Mouse (Mus musculus): ENCODE data around the gene Prrt4.
A peak's percentile ranks its signal among the peaks of the same experiment; 100 is the strongest.

Prrt4 gene

DNA sequence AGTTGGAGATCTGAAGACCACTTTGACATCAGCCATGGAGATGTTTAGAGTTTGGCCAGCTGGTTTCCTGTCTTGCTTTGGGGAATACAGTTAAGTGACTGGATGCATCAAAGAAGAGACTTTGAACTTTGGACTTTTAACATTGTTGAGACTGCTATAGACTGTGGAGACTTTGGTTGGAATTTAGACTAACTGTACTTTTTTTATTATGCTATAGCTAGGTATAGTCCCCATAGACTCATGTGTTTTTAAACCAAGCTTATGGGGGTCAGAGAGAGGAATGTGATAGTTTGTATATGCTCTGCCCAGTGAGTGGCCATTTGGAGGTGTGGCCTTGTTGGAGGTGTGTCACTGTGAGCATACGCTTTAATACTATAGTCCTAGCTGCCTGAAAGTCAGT lies 29.4 kb downstream of the Prrt4 start:
- no peak for DNase-seq (ENCODE audit: low read depth, low spot score)

DNA sequence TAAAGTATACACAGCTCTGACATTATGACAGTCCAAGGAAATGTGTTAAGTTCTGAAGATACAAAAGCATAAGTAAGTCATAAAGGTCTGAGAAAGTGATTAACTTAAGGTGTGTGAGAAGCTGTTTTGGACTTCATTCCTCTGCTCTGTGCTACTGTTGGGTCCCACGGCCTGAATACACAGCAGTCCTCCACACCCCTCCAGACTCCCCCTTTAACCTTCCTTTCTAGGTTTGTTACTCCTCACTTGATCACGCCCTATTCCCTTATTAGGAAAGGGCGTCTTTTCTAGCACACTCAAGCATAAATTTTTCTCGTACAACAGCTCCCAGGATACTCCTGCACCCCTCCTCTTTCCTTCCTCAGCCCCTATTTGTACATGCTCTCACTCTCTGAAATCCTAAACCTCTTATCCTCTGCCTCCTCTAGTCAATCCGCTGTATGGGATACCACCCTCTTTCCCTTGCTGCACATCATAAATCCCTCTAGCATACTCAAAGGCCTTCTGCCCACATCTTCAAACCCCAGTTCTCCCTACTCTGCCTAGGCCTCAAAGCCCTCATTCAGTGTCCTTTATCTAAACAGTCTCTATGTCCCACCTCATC lies 31.9 kb downstream of the Prrt4 start:
- DNase-seq (ENCODE audit: low read depth, low spot score) = no peak

DNA sequence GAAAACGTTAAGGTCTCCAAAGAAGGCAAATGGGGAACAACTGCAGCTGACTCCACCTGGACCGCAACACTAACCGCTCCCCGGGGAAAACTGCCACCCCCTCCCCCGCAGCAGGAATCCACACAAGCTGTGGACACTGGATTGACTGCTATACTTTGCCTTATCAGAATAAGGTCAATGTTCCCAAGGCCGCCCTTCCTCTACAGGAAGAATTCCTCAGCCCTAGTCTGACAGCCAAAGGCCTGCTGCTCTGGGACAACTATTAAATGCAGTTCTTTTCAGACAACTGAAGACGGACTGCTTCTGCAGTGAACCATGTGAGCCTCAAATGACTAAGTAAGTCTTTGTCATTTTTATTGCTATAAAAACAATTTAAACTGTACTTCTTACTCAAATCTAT lies 32.7 kb downstream of the Prrt4 start:
- DNase-seq (ENCODE audit: low read depth, low spot score) = no peak

DNA sequence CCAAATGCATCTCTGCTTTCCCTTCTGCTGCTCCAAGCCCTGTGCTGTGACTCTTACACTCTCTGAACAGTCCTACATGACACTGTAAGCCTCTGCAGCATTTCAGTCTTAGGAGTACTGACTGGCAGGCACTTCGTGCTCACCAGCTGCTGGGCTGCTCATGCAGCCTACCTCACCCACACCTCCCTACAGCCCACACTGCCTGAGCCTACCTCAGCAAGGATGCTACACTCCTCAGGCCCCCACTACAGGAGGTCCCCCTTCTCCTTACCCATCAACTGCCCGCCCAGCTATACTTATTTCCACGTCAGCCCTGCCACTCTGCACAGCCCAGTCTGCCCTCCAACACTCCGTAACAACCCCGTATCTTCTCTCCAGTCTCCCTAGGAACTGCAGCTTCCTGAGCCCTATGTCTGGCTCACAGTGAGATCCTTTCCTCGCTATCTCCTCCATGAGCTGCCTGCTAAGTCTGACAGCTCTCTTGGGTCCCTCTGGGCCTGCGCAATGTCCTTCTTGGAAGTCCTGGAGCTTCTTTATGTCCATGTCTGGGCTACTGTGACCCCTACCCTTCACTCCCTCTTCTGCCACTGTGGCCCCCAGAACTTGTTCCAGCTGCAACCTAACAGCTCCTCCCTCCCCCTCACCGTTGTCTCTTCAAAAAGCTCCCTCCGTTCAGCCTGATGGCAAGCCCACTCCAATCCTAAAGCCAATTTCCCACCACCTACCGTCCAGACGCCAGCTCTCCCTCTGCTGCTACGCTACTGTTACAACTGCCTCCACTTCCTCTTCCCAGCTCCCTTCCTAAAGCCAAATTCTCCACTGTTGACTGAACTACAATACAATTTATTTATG lies 33.7 kb downstream of the Prrt4 start:
- DNase-seq (ENCODE audit: low read depth, low spot score) = peak; percentile 52

DNA sequence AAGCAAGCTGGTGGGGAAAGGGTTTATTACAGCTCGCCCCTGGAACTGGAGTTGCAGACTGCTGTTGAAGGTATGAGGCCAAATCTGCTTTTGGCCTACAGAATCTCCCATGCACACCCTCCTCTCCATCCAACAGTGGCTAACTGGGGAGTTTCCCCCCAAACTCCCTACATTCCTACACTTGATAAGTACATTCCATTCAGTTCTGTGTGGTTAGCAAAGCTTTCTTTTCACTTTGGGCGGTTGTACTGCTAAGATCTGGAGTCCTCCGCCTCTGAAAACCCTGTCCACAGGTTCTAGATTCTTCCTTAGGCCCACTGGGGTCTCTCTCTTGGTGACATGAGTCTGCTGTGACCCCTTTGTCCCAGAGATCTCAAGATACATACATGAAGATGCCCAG lies 34.4 kb downstream of the Prrt4 start:
- no peak for DNase-seq (ENCODE audit: low read depth, low spot score)

DNA sequence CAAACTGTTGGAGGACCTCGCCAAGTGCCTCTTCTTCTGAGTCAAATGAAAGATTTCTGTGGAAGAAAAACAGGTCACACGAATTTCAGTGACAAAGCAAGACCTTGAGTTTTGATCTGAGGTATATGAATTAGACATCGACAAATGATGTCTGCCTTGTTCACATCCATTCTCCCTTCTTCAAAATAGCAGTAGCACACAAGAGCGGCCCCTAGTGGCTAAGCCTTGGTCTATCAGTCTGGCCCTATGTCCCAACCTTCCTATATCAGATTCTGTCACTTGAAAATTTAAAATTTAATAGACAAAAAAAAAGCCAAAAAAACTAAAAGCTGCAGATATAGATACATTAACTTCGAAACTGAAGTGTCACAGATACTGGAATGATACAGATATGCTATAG lies 35.8 kb downstream of the Prrt4 start:
- DNase-seq (ENCODE audit: low read depth, low spot score) = peak; percentile 86

DNA sequence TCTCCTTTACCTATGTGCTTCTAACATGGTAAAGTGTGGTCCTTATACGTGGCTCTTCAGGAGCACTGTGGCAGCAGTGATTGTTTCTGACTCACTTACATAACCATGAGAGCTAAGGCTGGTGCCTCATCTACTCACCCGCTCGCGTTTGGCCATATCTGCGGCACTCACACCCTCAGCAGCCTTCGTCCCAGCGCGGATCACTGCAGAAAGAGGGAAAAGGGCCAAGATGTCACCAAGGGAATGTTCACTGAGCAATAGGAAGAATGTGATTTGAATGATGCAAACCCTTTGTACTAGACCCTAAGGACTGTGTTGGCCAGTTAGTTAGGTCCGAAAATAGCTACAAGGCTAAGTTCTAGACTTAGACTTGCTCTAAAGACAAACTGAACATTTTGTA lies 41.9 kb downstream of the Prrt4 start:
- no peak for DNase-seq (ENCODE audit: low read depth, low spot score)

DNA sequence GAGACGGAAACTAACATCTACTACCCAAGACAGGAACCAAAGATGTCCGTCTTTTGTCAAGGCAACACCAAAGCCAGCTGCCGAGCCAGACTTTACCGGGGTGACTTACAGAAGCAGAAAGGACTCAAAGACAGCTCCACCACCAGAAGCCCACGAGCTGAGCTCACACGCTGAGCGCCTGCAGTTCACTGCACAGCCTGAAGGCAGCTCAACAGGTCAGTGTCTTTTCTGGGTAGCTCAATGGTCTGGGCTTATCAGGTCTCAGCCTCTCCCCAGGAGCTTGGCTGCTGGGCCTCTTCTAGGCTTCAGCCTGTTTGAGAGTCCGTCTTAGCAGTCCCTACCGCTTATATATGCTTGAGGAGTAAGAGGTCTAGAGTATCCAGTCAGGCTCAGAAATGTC lies 46.3 kb downstream of the Prrt4 start:
- DNase-seq (ENCODE audit: low read depth, low spot score) = no peak

DNA sequence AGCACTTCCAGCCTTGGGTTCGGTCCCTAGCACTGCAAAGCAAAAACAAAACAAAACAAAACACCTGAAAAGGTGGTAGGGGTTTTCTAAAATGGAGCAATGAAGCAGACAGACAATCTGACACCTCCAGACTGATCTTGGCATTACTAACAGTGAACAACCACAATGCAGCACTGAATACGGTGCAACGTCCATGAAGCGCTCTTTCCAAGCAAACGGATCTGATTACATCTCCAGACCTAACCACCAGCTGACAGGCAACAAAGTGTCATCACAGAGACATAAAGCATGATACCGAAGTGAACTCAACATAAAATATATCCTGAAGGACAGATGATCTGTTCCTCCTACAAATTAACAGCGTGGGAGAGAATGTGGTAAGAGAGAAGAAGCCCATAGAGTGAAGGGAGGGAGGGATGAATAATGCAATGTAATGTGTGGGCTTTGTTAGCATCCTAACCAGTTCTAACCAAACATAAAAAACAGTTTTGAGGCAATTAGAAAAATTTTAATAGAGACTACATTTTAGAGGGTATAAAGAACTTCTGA lies 52.4 kb downstream of the Prrt4 start:
- DNase-seq (ENCODE audit: low read depth, low spot score) = peak; percentile 49

DNA sequence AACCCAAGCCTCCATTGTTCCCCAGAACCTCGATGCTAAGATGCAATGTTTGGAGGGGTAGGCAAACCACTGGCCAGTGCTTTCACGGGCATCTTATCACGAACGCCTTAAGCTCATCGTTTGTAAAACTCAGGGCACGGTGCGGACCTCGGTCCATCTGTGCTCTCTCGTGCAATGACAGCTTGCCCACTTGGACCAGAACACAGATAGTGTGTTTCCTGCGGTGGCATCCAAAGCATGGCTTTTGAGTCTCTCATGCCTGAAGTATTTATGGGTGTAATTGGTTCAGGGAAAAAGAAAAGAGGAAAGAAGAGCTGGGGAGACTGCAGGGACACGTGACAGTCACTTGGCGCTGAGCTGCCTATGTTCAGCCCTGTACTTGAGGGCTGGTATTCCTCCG lies 59.4 kb downstream of the Prrt4 start:
- peak; percentile 44 for DNase-seq (ENCODE audit: low read depth, low spot score)

Data from brain, adult 2 months (tissue).